9 mouse cellular contexts compared by ENCODE assay signal in genomic region chr10:87503946-87504345, GRCm38 (mm10). TPM values are rescaled to one million over a fixed set of nuclear protein-coding genes. Genes with fewer than 3 reads are reported as not detected.
A peak's percentile ranks its signal among the peaks of the same experiment; 100 is the strongest.
DNase-seq lines count a peak whose midpoint lies in the region; ATAC-seq and TF ChIP-seq lines count a peak whose summit lies in the region.
"Had no signal": no experiment of that assay in that cellular context is flagged by ENCODE, and none has a peak within 500 bp of the region (broad histone marks: within the 10 kb centered on the region; RNA-seq: fewer than 3 reads in every experiment).

No protein-coding gene starts in this region.

- peak; percentile 84 for TF ChIP-seq CTCF in left cerebral cortex, adult 2 months (IDR thresholded peaks at IDR 0.05)

- intact Hi-C loops in left cerebral cortex, adult 2 months (cut with DNase I): loop anchor here (1.0 to 5.0 kb wide), 3 partner anchors 297 to 532 kb away; no protein-coding TSS in a partner anchor
- intact Hi-C loops in heart, postnatal 14 days (cut with DNase I): loop anchor here (1.0 to 5.0 kb wide), 2 partner anchors 412 to 479 kb away; no protein-coding TSS in a partner anchor

- 0 out of 2 replicates have a peak, but pooled peaks have one; percentile 19 for ATAC-seq in limb, embryonic 11.5 days (ENCODE audit: insufficient number of reproducible peaks, low FRiP score, low TSS enrichment, low read depth)
- no peak for ATAC-seq in neural tube, embryonic 12.5 days (ENCODE audit: low FRiP score, low read depth)
- ATAC-seq in inflammation-experienced regulatory T-cells, adult 6 months: no peak

- no peak overlapping the region for H3K27ac ChIP-seq in left cerebral cortex, adult 2 months
- H3K27ac ChIP-seq in limb, embryonic 11.5 days (replicated peaks; ENCODE audit: low read depth, low read length): no peak overlapping the region
- H3K27ac ChIP-seq in neural tube, embryonic 12.5 days: no peak overlapping the region
- H3K27ac ChIP-seq: liver, embryonic 15.5 days had no signal

- no peaks in the 10 kb centered on the region for H3K9me3 ChIP-seq in limb, embryonic 11.5 days (ENCODE audit: control insufficient read depth, low read length)
- no peaks in the 10 kb centered on the region for H3K9me3 ChIP-seq in neural tube, embryonic 12.5 days
- H3K9me3 ChIP-seq: liver, embryonic 15.5 days had no signal

- H3K4me3 ChIP-seq in left cerebral cortex, adult 2 months: no peak overlapping the region
- no peak overlapping the region for H3K4me3 ChIP-seq in limb, embryonic 11.5 days (ENCODE audit: low read depth, low read length)
- no peak overlapping the region for H3K4me3 ChIP-seq in neural tube, embryonic 12.5 days
- H3K4me3 ChIP-seq: liver, embryonic 15.5 days had no signal

- no peaks in the 10 kb centered on the region for H3K4me1 ChIP-seq in limb, embryonic 11.5 days (ENCODE audit: control insufficient read depth, insufficient read depth, low read length)
- peaks cover 17% of the 10 kb centered on the region for H3K4me1 ChIP-seq in neural tube, embryonic 12.5 days
- H3K4me1 ChIP-seq: liver, embryonic 15.5 days had no signal

- WGBS in limb, embryonic 11.5 days: 3% methylated on average over 10 of the region's 10 CpGs
- WGBS in neural tube, embryonic 12.5 days: 2% methylated on average over 10 of the region's 10 CpGs

- H3K27me3 ChIP-seq in limb, embryonic 11.5 days (ENCODE audit: control insufficient read depth, insufficient read depth, low read length): peaks cover 29% of the 10 kb centered on the region
- H3K27me3 ChIP-seq in neural tube, embryonic 12.5 days (replicated peaks): peaks cover 11% of the 10 kb centered on the region; the same call in 1 of the 2 replicates

- no peak overlapping the region for H3K9ac ChIP-seq in limb, embryonic 11.5 days (ENCODE audit: low read length)
- H3K9ac ChIP-seq in neural tube, embryonic 12.5 days: no peak overlapping the region
- H3K9ac ChIP-seq: liver, embryonic 15.5 days had no signal

- peak; percentile 63 to 70 for DNase-seq in left cerebral cortex, adult 2 months (ENCODE audit: extremely low spot score in 1 of 2, low spot score in 2 of 2)
- no peak for DNase-seq in left cerebral cortex, adult 9 months (ENCODE audit: low spot score in 2 of 2)
- DNase-seq in R1 (ENCODE audit: low read depth, low spot score): peak; percentile 39
- peak; percentile 48 to 67 for DNase-seq in cerebellum, postnatal 36 days
- peak; percentile 44 to 69 for DNase-seq in heart, postnatal 14 days
- peak; percentile 61 for DNase-seq in limb, embryonic 11.5 days (ENCODE audit: low spot score)

- no peak overlapping the region for H3K4me2 ChIP-seq in limb, embryonic 11.5 days (ENCODE audit: low read depth, severe bottlenecking)
- peak overlapping the region; percentile 33; the same call in 1 of the 2 replicates for H3K4me2 ChIP-seq in neural tube, embryonic 12.5 days (replicated peaks)
- H3K4me2 ChIP-seq: liver, embryonic 15.5 days had no signal

- H3K36me3 ChIP-seq in limb, embryonic 11.5 days (ENCODE audit: control insufficient read depth, insufficient read depth, low read length): no peaks in the 10 kb centered on the region
- no peaks in the 10 kb centered on the region for H3K36me3 ChIP-seq in neural tube, embryonic 12.5 days
- H3K36me3 ChIP-seq: liver, embryonic 15.5 days had no signal

RNA-seq across cellular contexts. Expression of gene Ascl1, which starts 10.5 kb away (rescaled TPM):
- 1 to 10 TPM; 6.1 to 6.2 TPM for total RNA-seq in left cerebral cortex, adult 2 months (2021)
- under 1 TPM in 1 of 2 experiments, not detected in 1; 0.17 TPM for total RNA-seq in heart, postnatal 14 days (2021)
- 0.24 and 0.28 TPM in 2 replicates for polyA plus RNA-seq in limb, embryonic 11.5 days (2014; fragmentation: Nextera tagmentation; extraction: Ambion mirVana)
- polyA plus RNA-seq in neural tube, embryonic 12.5 days (2016; fragmentation: Nextera tagmentation; extraction: Ambion mirVana): 53.7 and 66.1 TPM in 2 replicates
- polyA plus RNA-seq in inflammation-experienced regulatory T-cells, adult 6 months (2017; shearing (Covaris generic)): not detected

RNA-seq across cellular contexts. Expression of gene Pah, which starts 17.6 kb away (rescaled TPM):
- total RNA-seq in left cerebral cortex, adult 2 months (2021): under 1 TPM in 1 of 2 experiments, not detected in 1; 0.23 TPM
- under 1 TPM; 0.32 to 0.76 TPM for total RNA-seq in heart, postnatal 14 days (2021)
- not detected in 2 replicates for polyA plus RNA-seq in limb, embryonic 11.5 days (2014; fragmentation: Nextera tagmentation; extraction: Ambion mirVana)
- polyA plus RNA-seq in neural tube, embryonic 12.5 days (2016; fragmentation: Nextera tagmentation; extraction: Ambion mirVana): 0.11 TPM in 1 of 2 replicates, not detected in the other
- polyA plus RNA-seq in inflammation-experienced regulatory T-cells, adult 6 months (2017; shearing (Covaris generic)): not detected

Comparison
In these comparisons a context has a peak if more than half of its experiments do, and no peak if none do; other contexts are left out.
1. DNase-seq: peak in left cerebral cortex, adult 2 months (2 of 2), R1 (single experiment), cerebellum, postnatal 36 days (2 of 2), heart, postnatal 14 days (2 of 2) and limb, embryonic 11.5 days (single experiment); none in left cerebral cortex, adult 9 months (0 of 2).
2. RNA of gene Ascl1, which starts 10.5 kb away (polyA plus RNA-seq): 53.7 to 66.1 TPM in neural tube, embryonic 12.5 days; 0.24 to 0.28 TPM in limb, embryonic 11.5 days and not detected in inflammation-experienced regulatory T-cells, adult 6 months; every median in the first group is over 10 times any median in the second.